Mouse (Mus musculus) testis, adult 2 months (tissue): ENCODE results near the gene Ndufs7. TPM values are rescaled to one million over a fixed set of nuclear protein-coding genes. Genes with fewer than 3 reads are reported as not detected.

Source experiments
- H3K27ac ChIP-seq: fragments of 200-500 bp; 2 replicates; pipeline ENCODE4 v1.5.1; 2012; ENCODE audit warnings: low read depth, low read length; ENCODE audit not compliant: control insufficient read depth, insufficient read depth
- H3K27me3 ChIP-seq: fragments of 200-500 bp; 2 replicates; pipeline ENCODE4 v1.6.1; 2012; ENCODE audit warnings: mild to moderate bottlenecking, low read length, moderate library complexity; ENCODE audit not compliant: control insufficient read depth, insufficient read depth
- H3K36me3 ChIP-seq: fragments of 200-500 bp; 2 replicates; pipeline ENCODE4 v1.6.1; 2012; ENCODE audit warnings: mild to moderate bottlenecking, low read length; ENCODE audit not compliant: control insufficient read depth, insufficient read depth
- H3K4me1 ChIP-seq: fragments of 200-500 bp; 2 replicates; pipeline ENCODE4 v1.6.1; 2012; ENCODE audit warnings: low read length; ENCODE audit not compliant: control insufficient read depth, insufficient read depth
- H3K4me3 ChIP-seq: fragments of 200-500 bp; 2 replicates; pipeline ENCODE4 v1.5.1; 2012; ENCODE audit warnings: low read depth, mild to moderate bottlenecking, low read length, moderate library complexity, mixed read lengths; ENCODE audit not compliant: control insufficient read depth
- CTCF ChIP-seq: fragments of 200-500 bp; IDR thresholded peaks from 2 replicates; pipeline ENCODE4 v1.5.1; 2012; ENCODE audit warnings: low read depth, mild to moderate bottlenecking, inconsistent platforms, low read length, moderate library complexity; ENCODE audit not compliant: control insufficient read depth, insufficient read depth, insufficient replicate concordance
- POLR2A ChIP-seq: fragments of 200-500 bp; IDR thresholded peaks from 2 replicates; pipeline ENCODE4 v1.6.1; 2012; ENCODE audit warnings: low read depth, mild to moderate bottlenecking, inconsistent platforms, low read length, moderate library complexity; ENCODE audit not compliant: control insufficient read depth
- polyA plus RNA-seq: library from polyadenylated mRNA; depleted of rRNA; stranded (reverse); fragments of >200 nt; gene quantifications from 2 replicates; pipeline ENCODE4 v1.2.3, GENCODE M21; 2012

Gene Ndufs7
- polyA plus RNA-seq, 1 experiment, result 105 TPM

DNA sequence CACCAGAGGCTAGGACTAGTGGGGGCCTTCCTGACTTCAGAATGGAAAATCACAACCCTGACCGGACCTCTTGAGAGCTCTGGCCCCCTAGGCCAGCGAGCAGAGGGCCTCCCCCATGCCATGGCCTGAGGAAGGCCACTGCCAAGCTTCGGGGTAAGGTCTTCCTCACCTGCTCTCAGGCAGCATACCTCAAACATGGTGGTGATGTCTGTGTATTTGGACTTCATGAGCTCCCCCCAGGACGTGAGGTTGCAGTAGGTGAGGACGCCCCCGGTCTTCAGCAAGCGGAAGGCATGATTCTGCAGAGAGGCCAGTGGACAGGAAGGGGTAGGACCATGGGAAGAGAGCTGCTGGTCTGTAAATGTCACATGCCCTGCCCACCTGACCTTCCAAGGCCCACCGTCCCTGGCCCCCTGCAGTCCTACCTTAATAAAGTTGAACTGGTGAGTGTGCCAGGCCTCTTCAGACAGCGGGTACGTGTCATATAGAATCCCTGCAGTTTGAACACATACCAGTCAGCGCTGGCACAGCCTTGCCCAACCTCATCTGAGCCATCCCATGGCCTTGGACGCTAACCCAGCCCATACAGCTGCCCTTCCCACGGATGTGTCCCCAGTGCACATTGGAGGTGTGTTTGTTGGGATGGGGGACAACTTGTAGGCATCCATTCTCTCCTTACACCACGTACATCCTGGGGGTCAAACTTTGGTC is 10.0 kb downstream of the Ndufs7 start:
- H3K4me1 ChIP-seq, result peaks cover 19% of the 10 kb centered on the region
- TF ChIP-seq CTCF (no peak), POLR2A (no peak)
- H3K27ac ChIP-seq, result peak overlapping the region; percentile 16; the same call in 1 of the 2 replicates
- no peaks in the 10 kb centered on the region for H3K27me3 ChIP-seq
- no peaks in the 10 kb centered on the region; the same call in 1 of the 2 replicates for H3K36me3 ChIP-seq
- H3K4me3 ChIP-seq, result no peak overlapping the region; the same call in 1 of the 2 replicates

DNA sequence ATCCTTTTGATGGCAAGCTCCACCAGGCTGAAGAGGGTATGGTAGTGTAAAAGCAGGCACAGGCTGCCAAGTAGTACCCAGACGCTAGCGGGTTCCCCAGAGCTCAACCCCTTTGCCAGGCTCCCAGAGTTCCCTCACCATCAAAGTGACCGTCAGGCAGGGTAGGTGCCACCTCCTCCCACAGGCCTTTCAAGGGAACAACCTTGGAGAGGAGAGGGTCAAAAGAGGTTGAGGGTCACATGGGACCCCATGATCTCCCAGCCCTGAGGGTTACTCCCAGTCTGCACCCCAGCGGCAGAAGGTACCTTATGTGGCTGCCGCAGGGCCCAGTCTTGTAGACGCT is 10.5 kb downstream of the Ndufs7 start:
- no peaks in the 10 kb centered on the region for H3K27me3 ChIP-seq
- peaks cover 19% of the 10 kb centered on the region for H3K4me1 ChIP-seq
- H3K4me3 ChIP-seq, result peak overlapping the region; percentile 5
- peak overlapping the region; percentile 16; the same call in 1 of the 2 replicates for H3K27ac ChIP-seq
- H3K36me3 ChIP-seq, result no peaks in the 10 kb centered on the region; the same call in 1 of the 2 replicates
- TF ChIP-seq CTCF (no peak), POLR2A (no peak)

DNA sequence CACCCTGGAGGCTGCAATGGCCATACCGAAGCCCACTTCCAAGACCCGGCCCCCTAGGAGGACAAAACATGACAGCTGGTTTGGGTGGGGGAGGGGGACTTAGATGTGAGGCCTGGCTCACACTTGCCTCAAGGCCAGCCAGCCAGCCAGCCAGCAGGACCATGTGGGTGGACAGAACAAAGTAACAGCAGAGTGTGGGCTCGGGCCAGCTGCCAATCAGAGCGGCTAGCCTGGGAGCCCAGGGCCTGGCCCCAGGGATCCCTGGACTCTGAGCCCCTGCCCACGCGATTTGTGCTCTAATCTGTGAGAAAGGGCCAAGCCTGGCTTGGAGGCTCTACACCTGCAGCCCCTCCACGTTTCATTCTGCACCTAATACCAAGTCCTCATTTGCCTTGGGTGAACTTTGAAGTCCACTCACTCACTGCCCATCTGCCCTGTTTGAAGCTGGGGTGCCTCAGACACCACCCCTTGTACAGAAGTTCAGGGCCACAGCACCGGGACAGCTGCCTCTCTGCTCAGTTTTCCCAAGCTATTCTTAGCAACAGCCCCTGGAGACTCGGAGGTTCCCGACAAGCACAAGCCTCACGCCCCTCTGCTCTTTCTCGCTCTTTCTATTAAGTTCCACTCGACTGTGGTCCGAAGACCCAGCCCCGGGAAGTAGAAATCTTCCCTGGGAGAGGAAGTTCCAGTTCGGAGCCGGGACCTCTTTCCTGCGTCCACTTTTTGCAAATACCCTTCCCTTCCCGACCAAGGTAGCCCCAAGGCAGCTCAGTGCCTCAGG is 11.1 kb downstream of the Ndufs7 start:
- H3K36me3 ChIP-seq, result no peaks in the 10 kb centered on the region; the same call in 1 of the 2 replicates
- TF ChIP-seq CTCF (no peak), POLR2A (no peak; the same call in 1 of the 2 replicates)
- H3K27ac ChIP-seq, result peak overlapping the region; percentile 90
- H3K4me3 ChIP-seq, result peak overlapping the region; percentile 83
- H3K27me3 ChIP-seq, result no peaks in the 10 kb centered on the region
- peaks cover 19% of the 10 kb centered on the region for H3K4me1 ChIP-seq

DNA sequence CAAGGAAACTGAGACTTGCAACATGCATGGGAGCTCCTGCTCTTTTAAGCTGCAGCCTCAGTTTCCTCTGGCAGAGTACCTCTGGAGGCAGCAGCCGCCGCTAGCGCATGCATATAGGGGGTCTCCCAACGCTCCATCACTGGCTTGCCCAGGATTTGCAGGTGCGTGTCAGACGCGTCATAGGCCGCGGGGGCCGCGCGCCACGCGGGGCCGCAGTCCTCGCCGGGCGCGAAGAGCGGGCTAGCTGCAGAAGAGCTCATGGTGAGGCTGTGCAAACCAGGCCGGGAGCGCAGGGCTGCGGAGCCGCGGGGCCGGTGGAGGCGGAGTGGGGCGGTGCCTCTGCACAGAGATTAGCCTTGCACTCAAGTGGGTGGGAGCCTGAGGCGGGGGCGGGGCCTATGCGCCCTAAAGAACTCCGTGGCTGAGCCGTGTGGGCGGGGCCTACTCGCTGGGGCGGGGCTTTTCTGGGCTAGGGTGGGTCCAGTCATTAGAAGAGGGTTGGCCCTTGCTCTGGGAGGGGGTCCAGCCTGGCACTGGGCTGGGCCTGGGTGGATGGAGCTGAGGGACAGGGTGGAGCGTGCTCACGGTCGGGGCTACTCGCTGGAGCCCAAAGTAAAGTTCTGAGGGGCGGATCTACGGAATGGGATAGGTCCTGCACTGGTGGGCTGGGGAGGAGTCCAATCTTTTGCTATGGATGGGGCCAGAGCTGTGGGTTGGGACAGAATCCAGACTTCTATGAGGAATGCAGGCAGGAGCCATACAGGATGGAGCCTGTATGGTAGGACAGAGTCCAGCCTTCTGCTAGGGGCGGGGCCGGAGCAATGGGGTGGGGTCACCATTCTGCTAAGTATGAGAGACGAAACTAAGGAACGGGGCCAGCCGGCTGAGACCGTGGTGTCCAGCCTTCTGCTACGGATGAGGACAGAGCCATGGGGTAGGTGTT is 12.0 kb downstream of the Ndufs7 start, which contains the start of the genes Gamt and Dazap1:
Gene Gamt (minus strand): TSS at position 371 of the 943 bp plus-strand sequence.
Gene Dazap1 (plus strand): TSS at position 845 of the 943 bp plus-strand sequence.
- Histone ChIP-seq H3K27ac (peak within 1 kb of the TSS; percentile 90), H3K4me1 (peaks cover 19% of the 10 kb centered on the region), H3K36me3 (no peaks in the 10 kb centered on the region; the same call in 1 of the 2 replicates), H3K27me3 (no peaks in the 10 kb centered on the region), H3K4me3 (peak within 1 kb of the TSS; percentile 83)
- TF ChIP-seq POLR2A (peak; percentile 70), CTCF (no peak)

DNA sequence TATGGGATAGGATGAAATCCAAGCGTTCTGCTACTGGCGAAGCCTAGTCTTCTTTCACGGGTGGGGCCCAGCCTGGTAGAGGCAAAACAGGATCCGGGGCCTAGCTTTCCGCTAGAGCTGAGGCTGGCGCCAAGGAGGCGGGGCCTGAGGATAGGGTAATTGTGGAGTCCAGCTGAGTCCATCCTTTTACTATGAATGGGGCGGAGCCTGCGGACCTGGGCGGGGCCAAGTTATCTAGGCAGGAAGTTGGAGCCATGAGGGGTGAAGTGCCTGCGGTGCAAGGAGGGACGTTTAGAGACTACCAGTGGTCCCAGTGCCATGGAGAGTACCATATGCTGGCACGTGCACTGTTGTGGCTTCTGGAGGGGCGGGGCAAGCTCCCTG is 12.7 kb downstream of the Ndufs7 start:
- peak overlapping the region; percentile 83 for H3K4me3 ChIP-seq
- H3K36me3 ChIP-seq, result no peaks in the 10 kb centered on the region
- H3K4me1 ChIP-seq, result peaks cover 19% of the 10 kb centered on the region
- no peak for TF ChIP-seq POLR2A
- H3K27ac ChIP-seq, result peak overlapping the region; percentile 84
- no peaks in the 10 kb centered on the region for H3K27me3 ChIP-seq

DNA sequence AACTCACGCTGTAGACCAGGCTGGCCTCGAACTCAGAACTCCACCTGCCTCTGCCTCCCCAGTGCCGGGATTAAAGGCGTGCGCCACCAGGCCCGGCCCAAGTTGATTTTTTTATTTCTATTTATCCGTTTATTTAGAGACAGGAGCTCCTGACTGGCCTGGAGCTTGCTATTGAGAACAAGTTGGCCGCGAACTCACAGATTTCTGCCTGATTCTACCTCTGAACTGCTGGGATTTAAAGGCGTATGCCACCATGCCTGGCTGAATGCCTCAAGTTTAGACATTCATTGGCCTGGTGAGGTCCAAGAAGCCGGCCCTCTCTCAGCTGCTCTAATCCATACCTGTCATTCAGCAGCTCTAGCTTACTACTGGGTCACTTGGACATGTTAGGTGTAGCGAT is 13.2 kb downstream of the Ndufs7 start:
- no peak overlapping the region for H3K27ac ChIP-seq
- no peaks in the 10 kb centered on the region for H3K27me3 ChIP-seq
- no peaks in the 10 kb centered on the region for H3K36me3 ChIP-seq
- TF ChIP-seq POLR2A (no peak), CTCF (no peak)
- H3K4me1 ChIP-seq, result peaks cover 19% of the 10 kb centered on the region
- H3K4me3 ChIP-seq, result no peak overlapping the region

DNA sequence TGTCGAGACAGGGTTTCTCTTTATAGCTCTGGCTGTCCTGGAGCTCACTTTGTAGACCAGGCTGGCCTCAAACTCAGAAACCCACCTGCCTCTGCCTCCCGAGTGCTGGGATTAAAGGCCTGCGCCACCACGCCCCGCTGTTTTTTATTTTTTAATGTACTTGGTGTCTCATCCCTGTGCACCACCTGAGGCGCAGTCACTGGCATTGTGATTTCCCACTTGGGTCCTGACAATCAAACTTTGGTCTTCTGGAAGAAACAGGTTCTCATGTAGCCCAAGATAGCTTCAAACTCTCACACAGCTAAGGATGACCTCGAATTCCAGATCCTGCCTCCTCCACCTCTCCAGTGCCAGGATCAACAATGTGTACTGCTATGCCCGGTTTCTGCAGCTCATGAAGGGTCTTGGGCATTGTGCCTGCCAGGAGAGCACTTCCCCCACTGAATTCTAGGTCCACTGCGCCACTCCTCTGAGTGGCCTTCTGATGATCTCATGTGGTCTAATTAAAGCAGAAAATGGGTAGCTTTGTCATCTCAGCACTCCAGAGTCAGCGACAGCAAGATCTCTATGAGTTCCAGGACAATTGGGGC is 13.9 kb downstream of the Ndufs7 start:
- Histone ChIP-seq H3K4me3 (no peak overlapping the region), H3K4me1 (peaks cover 19% of the 10 kb centered on the region)
- no peak for TF ChIP-seq POLR2A

More for the DNA sequence above, 13.9 kb downstream of the Ndufs7 start:
- Histone ChIP-seq H3K36me3 (no peaks in the 10 kb centered on the region), H3K27ac (no peak overlapping the region), H3K27me3 (no peaks in the 10 kb centered on the region)
